Mouse (Mus musculus) lung, adult 2 months (tissue): ENCODE measurements at regions not wholly inside any gene's neighbourhood (a gene's known extent, or its start where the extent isn't known, plus 50 kb on each side); places are given as distances from the start of the nearest gene placed in this dataset.
"Not testable (repeated sequence)": the region's sequence is repeated elsewhere in the genome, so short reads cannot be mapped to it uniquely, and the experiment has no call there.

Source experiments
- DNase-seq: peaks from one replicate; pipeline ENCODE4 v3.0.0; 2022
- H3K4me1 ChIP-seq: fragments of 200-500 bp; 2 replicates; pipeline ENCODE4 v1.6.1; 2011; ENCODE audit warnings: low read length; ENCODE audit not compliant: control insufficient read depth, insufficient read depth
- H3K4me3 ChIP-seq: fragments of 200-500 bp; replicated peaks from 2 replicates; pipeline ENCODE3; 2011; ENCODE audit warnings: low read depth, mild to moderate bottlenecking, control low read depth, low read length; ENCODE audit errors: extremely low read depth
- CTCF ChIP-seq: fragments of 200-500 bp; IDR thresholded peaks from 2 replicates; pipeline ENCODE4 v1.5.1; 2011; ENCODE audit warnings: mild to moderate bottlenecking, low read length, control low read depth; ENCODE audit not compliant: insufficient read depth
- POLR2A ChIP-seq: fragments of 200-500 bp; IDR thresholded peaks from 2 replicates; pipeline ENCODE4 v1.6.1; 2011; ENCODE audit warnings: low read depth, mild to moderate bottlenecking, control low read depth, low read length, borderline replicate concordance; ENCODE audit errors: extremely low read depth
- WGBS: fragments of 180-500 bp; shearing (Covaris S2); methylation state at CpG from one replicate; pipeline ENCODE4 v1.1.7; 2018; 5-methylcytosine and 5-hydroxymethylcytosine counted together

- no peak for DNase-seq
- H3K4me3 ChIP-seq, result no peak overlapping the region
- H3K4me1 ChIP-seq, result no peaks in the 10 kb centered on the region
- WGBS, result 88% methylated on average over 2 of the region's 2 CpGs
- no peak for TF ChIP-seq POLR2A
- TF ChIP-seq CTCF, result no peak
Measured at GRCm38 (mm10) chr1:189532834-189533233, 130.8 kb upstream of the Kcnk2 start.

DNA sequence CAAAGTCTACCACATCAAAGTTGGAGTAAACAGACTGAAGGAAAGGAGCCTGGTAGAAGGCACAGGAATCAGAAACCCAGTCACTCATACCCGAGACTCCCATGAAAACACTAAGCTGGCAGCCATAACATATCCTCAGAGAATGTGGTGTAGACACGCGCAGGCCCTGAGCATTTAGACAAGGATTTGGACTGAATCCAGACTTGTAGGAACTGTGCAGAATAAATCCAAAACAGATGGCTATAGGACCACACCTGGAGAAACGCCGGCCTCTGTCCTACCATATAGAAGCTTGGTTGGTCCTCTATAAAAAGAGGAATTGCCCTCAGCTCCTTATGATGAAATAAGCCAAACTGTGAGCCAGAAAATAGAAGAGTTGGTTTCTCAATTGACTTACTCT is 124.3 kb upstream of the Kcnk2 start:
- TF ChIP-seq CTCF (no peak), POLR2A (no peak)
- Histone ChIP-seq H3K4me3 (no peak overlapping the region), H3K4me1 (no peaks in the 10 kb centered on the region)
- WGBS, result 85% methylated on average over 5 of the region's 5 CpGs
- DNase-seq, result no peak

DNA sequence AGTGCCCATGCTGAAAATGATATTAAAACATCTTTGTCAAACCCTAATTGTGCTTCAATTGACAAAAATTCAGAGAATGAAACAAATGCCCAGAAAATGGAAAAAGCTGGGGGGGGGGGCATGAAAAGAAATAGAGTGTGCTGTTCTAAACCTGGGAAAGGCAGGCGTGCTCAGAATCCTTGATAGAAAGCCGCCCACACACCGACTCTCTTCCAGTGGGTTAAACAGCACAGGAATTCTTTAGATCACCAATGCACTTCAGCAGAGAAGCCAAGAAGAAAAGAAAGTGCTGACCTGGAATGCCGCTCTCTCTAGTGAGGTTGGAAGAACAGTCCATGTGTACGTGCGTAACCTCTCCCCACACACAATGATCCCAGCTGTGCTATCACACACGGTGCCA is 113.4 kb upstream of the Kcnk2 start:
- no peak for TF ChIP-seq POLR2A
- TF ChIP-seq CTCF, result no peak
- Histone ChIP-seq H3K4me3 (no peak overlapping the region), H3K4me1 (no peaks in the 10 kb centered on the region)
- no peak for DNase-seq
- WGBS, result 71% methylated on average over 7 of the region's 7 CpGs

DNA sequence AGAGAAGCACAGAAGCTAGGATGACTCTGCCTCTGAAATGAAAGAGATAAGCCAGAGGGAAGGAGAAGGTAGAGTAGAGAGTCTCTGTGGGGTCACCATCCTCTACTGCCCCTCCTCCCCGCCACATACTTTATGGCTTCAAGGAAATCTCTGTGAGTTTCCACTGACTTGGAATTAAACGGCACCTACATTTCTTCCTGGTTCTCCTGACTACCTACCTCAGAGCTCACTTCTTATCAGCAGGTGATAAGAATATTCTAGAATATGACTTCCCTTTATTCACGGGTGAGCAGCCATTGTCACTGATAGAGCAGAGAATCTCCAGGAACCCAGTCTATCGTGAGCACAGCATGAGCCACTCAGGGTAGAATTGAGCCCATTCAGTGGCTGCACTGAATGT is 111.3 kb upstream of the Kcnk2 start:
- H3K4me1 ChIP-seq, result no peaks in the 10 kb centered on the region
- no peak for TF ChIP-seq CTCF
- no peak for TF ChIP-seq POLR2A
- 84% methylated on average over 4 of the region's 4 CpGs for WGBS
- DNase-seq, result no peak
- no peak overlapping the region for H3K4me3 ChIP-seq

GRCm38 (mm10) chr1:189507301-189507700 is 105.2 kb upstream of the Kcnk2 start:
- DNase-seq, H3K4me3 ChIP-seq, H3K4me1 ChIP-seq: not testable (repeated sequence)
- 76% methylated on average over 1 of the region's 1 CpGs for WGBS

DNA sequence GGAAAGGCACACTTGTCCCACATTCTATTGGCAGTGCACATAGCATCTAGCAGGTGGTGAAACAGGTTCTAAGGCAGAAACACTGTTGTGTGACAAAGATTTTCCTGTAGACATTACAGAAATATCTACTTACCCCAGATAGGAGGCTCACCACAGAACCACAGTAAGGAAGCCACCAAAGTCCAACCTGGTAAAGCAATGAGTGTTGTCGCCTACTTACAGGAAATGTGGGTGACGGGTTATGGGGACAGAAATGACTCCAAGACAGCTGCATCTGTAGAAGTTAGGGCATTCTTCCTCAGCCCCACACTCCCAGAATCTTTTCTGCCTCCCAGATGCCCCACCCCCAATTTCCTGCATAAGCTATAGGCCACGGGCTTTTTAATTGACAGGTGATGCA is 97.6 kb upstream of the Kcnk2 start:
- DNase-seq, result no peak
- H3K4me3 ChIP-seq, result no peak overlapping the region
- 66% methylated on average over 3 of the region's 3 CpGs for WGBS
- TF ChIP-seq POLR2A (no peak), CTCF (no peak)
- 0 out of 2 replicates have a peak, but pooled peaks cover 2% of the 10 kb centered on the region for H3K4me1 ChIP-seq

DNA sequence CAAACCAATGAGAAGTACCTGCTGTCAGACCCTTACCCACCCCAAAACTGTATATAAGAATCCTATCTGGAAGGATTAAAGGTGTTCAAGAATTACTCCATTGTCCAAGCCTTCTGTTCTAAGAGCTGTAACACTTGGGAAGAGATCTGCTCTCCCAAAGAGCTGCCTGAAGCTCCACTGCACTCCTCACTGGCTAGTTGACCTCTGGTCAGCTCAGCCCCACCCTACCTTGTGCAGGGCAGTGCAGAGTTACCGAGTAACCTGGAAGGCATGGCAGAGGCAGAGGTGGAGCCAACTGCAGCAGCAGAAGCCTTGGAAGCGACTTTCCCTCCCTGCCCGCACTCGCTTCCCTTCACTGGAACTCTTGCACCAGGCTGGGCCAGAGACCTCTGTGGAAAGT is 97.1 kb upstream of the Kcnk2 start:
- Histone ChIP-seq H3K4me1 (peaks cover 5% of the 10 kb centered on the region; the same call in 1 of the 2 replicates), H3K4me3 (no peak overlapping the region)
- DNase-seq, result no peak
- WGBS, result 78% methylated on average over 4 of the region's 4 CpGs
- TF ChIP-seq POLR2A (no peak), CTCF (no peak)

DNA sequence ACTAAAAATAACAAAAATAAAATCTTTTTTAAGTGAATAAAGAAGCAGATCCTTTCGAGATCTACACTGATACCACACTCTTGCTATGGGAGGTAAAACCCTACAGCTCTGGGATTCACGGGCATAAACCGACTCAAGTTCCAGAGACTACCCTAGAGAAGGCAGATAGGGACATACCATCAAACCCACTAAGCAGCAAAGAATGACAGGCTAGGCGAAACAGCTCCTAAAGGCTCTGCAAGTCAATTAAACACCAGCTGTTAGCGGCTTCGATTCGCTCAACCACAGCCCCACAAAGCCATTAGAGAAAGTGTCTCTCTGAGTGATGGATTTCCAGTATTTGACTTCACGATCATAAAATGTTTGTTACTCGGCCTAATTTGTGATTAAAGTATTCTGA is 95.0 kb upstream of the Kcnk2 start:
- no peak overlapping the region for H3K4me3 ChIP-seq
- WGBS, result 84% methylated on average over 9 of the region's 9 CpGs
- TF ChIP-seq POLR2A (no peak), CTCF (no peak)
- no peak for DNase-seq
- H3K4me1 ChIP-seq, result peaks cover 5% of the 10 kb centered on the region; the same call in 1 of the 2 replicates

- 59% methylated on average over 11 of the region's 11 CpGs for WGBS
- no peak overlapping the region for H3K4me3 ChIP-seq
- H3K4me1 ChIP-seq, result peaks cover 5% of the 10 kb centered on the region; the same call in 1 of the 2 replicates
- TF ChIP-seq CTCF (no peak), POLR2A (no peak)
- peak; percentile 15 for DNase-seq
Measured at GRCm38 (mm10) chr1:189495386-189496150, 93.5 kb upstream of the Kcnk2 start.

- no peak for DNase-seq
- WGBS, result 75% methylated on average over 11 of the region's 11 CpGs
- no peak overlapping the region for H3K4me3 ChIP-seq
- H3K4me1 ChIP-seq, result peaks cover 5% of the 10 kb centered on the region; the same call in 1 of the 2 replicates
- TF ChIP-seq CTCF (no peak), POLR2A (no peak)
Measured at GRCm38 (mm10) chr1:189494896-189495295, 92.8 kb upstream of the Kcnk2 start.
